Mouse (Mus musculus) G1E-ER4 (cell line): Measurements from ENCODE around the gene Zdhhc5. TPM values are rescaled to one million over a fixed set of nuclear protein-coding genes. Genes with fewer than 3 reads are reported as not detected.

ENCODE experiments used
- GATA1 ChIP-seq: IDR thresholded peaks from one replicate; pipeline ENCODE4 v1.8.0; 2012; ENCODE audit warnings: low read length, inconsistent platforms
- polyA plus RNA-seq: library from polyadenylated mRNA; stranded (reverse); fragments of >175 nt; gene quantifications from 2 replicates; pipeline ENCODE4 v1.2.3, GENCODE M21; 2012

The Zdhhc5 gene
- polyA plus RNA-seq, 1 experiment, result 28.6 TPM

DNA sequence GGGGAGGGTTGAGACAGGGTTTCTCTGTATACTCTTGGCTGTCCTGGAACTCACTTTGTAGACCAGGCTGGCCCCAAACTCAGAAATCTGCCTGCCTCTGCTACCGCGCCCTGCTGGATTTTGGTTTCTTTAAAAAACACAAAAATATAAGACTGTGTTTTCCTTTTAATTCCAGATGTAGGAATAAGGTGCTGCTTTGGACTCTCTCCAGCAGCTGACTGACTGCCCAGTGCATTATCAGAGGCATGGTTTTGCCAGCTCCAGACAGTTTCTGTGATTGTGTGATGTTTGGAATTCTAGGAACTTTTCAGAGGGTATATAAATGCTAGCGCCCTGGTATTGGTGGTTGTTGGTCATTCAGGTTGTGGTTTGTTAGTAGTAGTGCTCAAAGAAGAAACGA lies 2.4 kb upstream of the Zdhhc5 start:
- no peak for TF ChIP-seq GATA1

GRCm38 (mm10) chr2:84716423-84717355 lies 1.7 kb upstream of the Zdhhc5 start:
- no peak for TF ChIP-seq GATA1

DNA sequence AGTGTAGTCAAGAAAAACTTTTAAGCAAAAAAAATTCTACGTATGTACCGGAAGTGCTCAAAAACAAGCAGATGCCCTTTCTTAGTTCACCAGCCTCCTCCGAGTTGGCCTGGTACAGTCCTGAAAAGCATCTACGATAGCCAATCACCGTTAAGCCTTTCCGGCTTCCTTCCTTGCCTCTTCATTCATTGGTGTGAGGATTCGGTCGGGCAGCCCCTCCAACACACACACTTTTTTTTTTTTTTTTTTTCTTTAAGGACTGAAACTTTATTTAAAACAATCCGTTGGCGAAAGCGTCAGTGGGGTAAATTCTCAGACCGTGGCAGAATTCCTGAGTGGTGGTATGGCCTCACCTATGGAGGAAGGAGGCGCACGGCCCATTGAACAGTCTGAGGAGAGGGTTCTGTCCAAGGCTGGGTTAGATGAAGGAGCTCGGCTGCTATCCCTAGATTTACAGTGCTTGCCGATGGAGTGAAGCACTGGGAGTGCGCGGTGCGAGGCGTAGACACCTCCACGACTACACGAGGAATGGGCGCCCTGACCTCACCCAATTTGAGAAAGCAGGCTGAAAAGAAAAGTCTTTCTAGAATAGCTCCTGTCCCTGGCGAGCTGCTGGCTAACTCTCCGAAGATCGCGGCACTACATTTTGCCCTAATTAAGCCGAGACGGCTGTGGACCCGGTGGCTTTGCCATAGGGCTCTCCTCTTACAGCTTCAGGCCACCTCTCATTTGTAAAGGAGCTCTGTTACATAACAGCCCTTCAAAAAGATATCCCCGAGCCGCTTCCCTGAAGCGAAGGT lies 782 bp upstream of the Zdhhc5 start:
- no peak for TF ChIP-seq GATA1

DNA sequence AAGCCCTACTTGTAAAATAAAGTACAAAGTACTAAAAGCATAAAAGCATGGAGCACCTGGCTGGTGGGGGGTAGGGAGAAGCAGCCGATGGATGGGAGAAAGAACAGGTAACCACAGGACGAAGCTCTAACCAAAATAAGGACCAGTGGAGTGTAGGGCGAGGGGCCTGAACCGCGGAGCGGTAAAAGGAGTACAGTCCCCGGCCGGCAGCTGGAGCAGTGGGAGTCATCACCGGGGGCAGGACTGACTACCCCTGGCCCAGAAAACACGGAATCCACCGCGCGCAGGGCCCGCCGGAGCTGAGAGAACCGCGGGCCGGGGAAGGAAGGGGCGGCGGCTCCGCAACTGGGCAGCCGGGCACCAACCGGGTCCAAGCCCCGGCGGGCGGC lies 564 bp downstream of the Zdhhc5 start:
- TF ChIP-seq GATA1, result no peak

GRCm38 (mm10) chr2:84711898-84712297 lies 3.1 kb downstream of the Zdhhc5 start:
- no peak for TF ChIP-seq GATA1

GRCm38 (mm10) chr2:84707523-84707922 lies 7.5 kb downstream of the Zdhhc5 start:
- TF ChIP-seq GATA1, result no peak

DNA sequence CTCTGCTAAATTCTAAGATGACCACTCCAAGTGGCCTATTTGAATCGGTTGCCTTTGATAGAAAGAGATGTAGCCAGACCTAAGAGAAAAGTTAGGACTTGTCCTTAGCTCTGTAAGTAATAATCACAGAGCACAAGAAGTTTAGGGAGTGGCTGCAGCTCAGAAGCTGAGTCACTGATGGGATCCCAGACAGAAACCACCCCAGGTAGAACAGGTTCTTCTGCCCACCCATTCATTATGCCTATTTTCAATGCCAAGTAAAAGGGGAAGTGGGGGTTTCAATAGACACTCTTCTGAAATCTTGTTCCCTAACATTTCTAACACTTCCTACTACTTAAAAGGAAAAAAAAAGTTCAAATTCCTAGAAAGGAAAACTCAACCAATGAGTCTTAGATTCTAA lies 9.7 kb downstream of the Zdhhc5 start:
- no peak for TF ChIP-seq GATA1

DNA sequence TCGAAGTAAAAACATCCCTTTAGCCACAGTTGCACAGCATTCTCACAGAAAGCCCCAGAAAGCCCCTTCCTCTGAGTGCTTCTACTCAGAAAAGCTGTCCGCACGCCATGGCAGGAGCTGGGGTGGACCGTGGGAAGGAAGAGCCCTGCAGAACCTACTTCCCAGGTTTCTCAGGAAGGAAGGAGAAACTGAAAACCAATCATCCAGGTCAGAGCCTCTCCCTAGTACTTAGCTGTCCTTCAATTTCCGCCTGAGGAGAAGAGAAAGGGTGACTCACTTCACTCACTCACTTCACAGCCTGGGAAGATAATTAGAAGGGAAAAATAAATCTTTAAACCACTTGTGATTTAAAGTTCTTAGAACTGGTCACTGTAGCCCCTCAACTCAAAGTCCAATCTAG lies 10.7 kb downstream of the Zdhhc5 start:
- TF ChIP-seq GATA1, result no peak

DNA sequence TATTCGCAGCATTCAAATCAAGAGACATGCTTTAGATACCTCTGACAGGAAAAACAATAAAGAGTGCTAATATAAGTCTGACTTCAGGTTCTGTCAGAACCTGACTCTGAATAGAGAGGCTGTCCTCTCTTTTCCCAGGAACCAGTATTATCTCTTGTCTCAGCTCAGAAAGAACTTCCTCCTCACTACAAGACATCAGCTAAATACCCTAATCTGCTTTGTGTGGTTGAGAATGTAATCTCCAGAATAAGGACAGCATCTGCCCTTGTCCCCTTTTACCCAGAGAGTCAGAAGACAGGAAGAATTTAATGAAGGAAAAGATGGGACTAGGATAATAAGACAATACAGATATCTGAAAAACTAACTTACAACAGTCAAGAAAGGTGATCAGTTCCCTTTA lies 11.5 kb downstream of the Zdhhc5 start:
- TF ChIP-seq GATA1, result peak; percentile 51

GRCm38 (mm10) chr2:84695007-84695695 lies 19.8 kb downstream of the Zdhhc5 start:
- TF ChIP-seq GATA1, result no peak

DNA sequence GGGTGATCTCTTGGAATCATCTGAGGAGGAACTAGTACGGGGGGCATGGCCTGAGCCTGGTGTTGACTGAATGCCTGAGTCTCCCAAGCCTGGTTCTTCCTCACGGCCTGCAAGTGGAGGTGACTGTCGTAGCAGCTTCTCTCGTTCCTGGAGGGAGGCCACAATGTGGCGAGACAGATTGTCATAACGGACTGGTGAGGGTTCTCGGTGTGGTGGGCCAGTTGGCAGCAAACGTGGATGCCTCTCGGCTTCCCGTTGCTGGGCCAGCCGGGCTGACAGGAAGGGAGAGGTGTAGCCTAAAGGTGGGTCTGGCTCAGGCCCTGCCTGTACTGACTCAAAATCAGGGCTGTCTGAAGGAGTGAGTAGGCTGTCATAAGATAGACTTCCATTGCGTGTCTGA lies 24.9 kb downstream of the Zdhhc5 start:
- no peak for TF ChIP-seq GATA1

- no peak for TF ChIP-seq GATA1
These were observed 26.7 kb downstream of the Zdhhc5 start for GRCm38 (mm10) chr2:84688080-84688844.

- TF ChIP-seq GATA1, result peak; percentile 46
These were observed 32.3 kb downstream of the Zdhhc5 start for GRCm38 (mm10) chr2:84682605-84683183.

GRCm38 (mm10) chr2:84679016-84679415 lies 36.0 kb downstream of the Zdhhc5 start, which contains the start of gene Tmx2:
Gene Tmx2, minus strand, starts transcription at chr2:84679140.
- no peak for TF ChIP-seq GATA1
